Mouse (Mus musculus) retina, postnatal 1 day (tissue): ENCODE data around the gene Dyrk4.

Source experiments
- DNase-seq: peaks from one replicate; pipeline ENCODE4 v3.0.0-alpha.2; 2012

Dyrk4 gene

GRCm38 (mm10) chr6:126921111-126921881 is at the start of gene Dyrk4:
Gene Dyrk4 (minus strand): TSS chr6:126921839.
- DNase-seq: no peak

GRCm38 (mm10) chr6:126966241-126967026 is 44.8 kb upstream of the Dyrk4 start:
- no peak for DNase-seq

GRCm38 (mm10) chr6:126963426-126963825 is 41.8 kb upstream of the Dyrk4 start:
- DNase-seq: no peak

GRCm38 (mm10) chr6:126962709-126963108 is 41.1 kb upstream of the Dyrk4 start:
- no peak for DNase-seq

GRCm38 (mm10) chr6:126961371-126962018 is 39.9 kb upstream of the Dyrk4 start:
- DNase-seq: no peak

- peak; percentile 83 for DNase-seq
Observed at GRCm38 (mm10) chr6:126955734-126956133, 34.1 kb upstream of the Dyrk4 start.

- DNase-seq: peak; percentile 12
Observed at GRCm38 (mm10) chr6:126948336-126948735, 26.7 kb upstream of the Dyrk4 start.

GRCm38 (mm10) chr6:126940451-126940850 is 18.8 kb upstream of the Dyrk4 start:
- DNase-seq: peak; percentile 42

GRCm38 (mm10) chr6:126939487-126940171 is 18.0 kb upstream of the Dyrk4 start, which contains the start of the genes Rad51ap1 and D6Wsu163e:
Gene Rad51ap1 (minus strand): TSS chr6:126939587.
Gene D6Wsu163e (plus strand): TSS chr6:126939962.
- peak; percentile 98 for DNase-seq

GRCm38 (mm10) chr6:126938853-126939486 is 17.3 kb upstream of the Dyrk4 start:
- DNase-seq: no peak

- DNase-seq: no peak
Observed at GRCm38 (mm10) chr6:126938047-126938446, 16.4 kb upstream of the Dyrk4 start.

- DNase-seq: no peak
Observed at GRCm38 (mm10) chr6:126932896-126933295, 11.3 kb upstream of the Dyrk4 start.

GRCm38 (mm10) chr6:126914928-126915327 is 6.7 kb downstream of the Dyrk4 start:
- no peak for DNase-seq

GRCm38 (mm10) chr6:126910727-126911126 is 10.9 kb downstream of the Dyrk4 start:
- no peak for DNase-seq

- no peak for DNase-seq
Observed at GRCm38 (mm10) chr6:126907876-126908275, 13.8 kb downstream of the Dyrk4 start.

- DNase-seq: no peak
Observed at GRCm38 (mm10) chr6:126907378-126907777, 14.3 kb downstream of the Dyrk4 start.

GRCm38 (mm10) chr6:126877118-126877517 is 44.5 kb downstream of the Dyrk4 start:
- no peak for DNase-seq

- DNase-seq: peak; percentile 20
Observed at GRCm38 (mm10) chr6:126852881-126853280, 68.8 kb downstream of the Dyrk4 start, which contains the start of gene Akap3. Gene Akap3 (plus strand): TSS chr6:126853098.

- peak; percentile 98 for DNase-seq
Observed at GRCm38 (mm10) chr6:126848712-126849704, 72.6 kb downstream of the Dyrk4 start, which contains the start of gene Ndufa9. Gene Ndufa9 (minus strand): TSS chr6:126849136.

- no peak for DNase-seq
Observed at GRCm38 (mm10) chr6:126836628-126837027, 85.0 kb downstream of the Dyrk4 start.
